Mouse (Mus musculus): ENCODE measurements at regions not wholly inside any gene's neighbourhood (a gene's known extent, or its start where the extent isn't known, plus 50 kb on each side); places are given as distances from the start of the nearest gene placed in this dataset.
"Not testable (repeated sequence)": the region's sequence is repeated elsewhere in the genome, so short reads cannot be mapped to it uniquely, and the experiment has no call there.

DNA sequence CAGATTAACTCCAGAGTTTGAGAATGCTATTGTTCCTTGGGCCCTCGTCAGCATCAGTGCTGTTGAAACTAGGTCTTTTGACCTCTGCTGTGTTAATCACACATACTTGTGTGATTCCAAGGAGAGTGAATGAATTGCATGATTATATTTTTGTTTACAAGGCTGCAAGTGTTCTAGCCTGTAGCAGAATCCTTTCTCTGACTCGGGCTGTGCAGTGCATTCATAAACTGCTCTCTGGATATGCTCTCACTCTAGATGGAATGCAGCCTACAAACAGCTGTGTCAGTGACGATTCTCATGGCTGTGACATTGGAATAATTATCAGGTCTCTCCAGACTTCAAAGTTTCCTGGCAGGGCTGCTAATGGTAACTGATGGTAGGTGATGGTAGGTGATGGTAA is 230.8 kb downstream of the Antxr2 start:
- H3K4me1 ChIP-seq (ENCODE audit: control insufficient read depth, insufficient read depth, low read length), result no peaks in the 10 kb centered on the region
- no peaks in the 10 kb centered on the region for H3K9me3 ChIP-seq (replicated peaks; ENCODE audit: control insufficient read depth, low read length)
- no peak overlapping the region for H3K9ac ChIP-seq (replicated peaks; ENCODE audit: low read length)
- H3K4me3 ChIP-seq (ENCODE audit: low read depth, low read length), result no peak overlapping the region
- H3K27ac ChIP-seq (replicated peaks; ENCODE audit: low read depth, low read length), result no peak overlapping the region
- no peak overlapping the region for H3K4me2 ChIP-seq (ENCODE audit: low read depth, low read length)
- 37% methylated on average over 3 of the region's 3 CpGs for WGBS
- DNase-seq (ENCODE audit: low spot score) (no peak), ATAC-seq (replicated peaks; ENCODE audit: insufficient number of reproducible peaks, low FRiP score, low TSS enrichment, low read depth) (no peak)
- no peaks in the 10 kb centered on the region for H3K27me3 ChIP-seq (ENCODE audit: control insufficient read depth, insufficient read depth, low read length)
- H3K36me3 ChIP-seq (replicated peaks; ENCODE audit: control insufficient read depth, insufficient read depth, low read depth, low read length), result no peaks in the 10 kb centered on the region

DNA sequence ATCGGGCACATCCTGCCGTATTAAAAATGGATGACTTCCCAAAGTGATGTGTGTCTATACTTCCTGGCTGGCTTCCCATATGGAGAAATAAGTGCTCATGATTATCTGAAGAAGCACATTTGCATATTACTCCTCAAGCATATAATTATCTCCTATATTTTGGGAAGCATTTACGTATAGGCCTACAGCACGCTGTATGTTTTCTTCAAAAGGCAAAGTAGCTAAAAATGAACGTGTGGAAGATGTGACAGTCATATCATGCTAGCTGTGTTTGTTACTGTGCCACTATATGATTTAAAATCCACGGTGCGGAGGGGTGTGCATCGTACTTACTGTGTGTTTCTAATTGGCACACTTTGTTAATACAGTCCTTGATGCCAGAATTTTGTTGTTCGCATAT is 242.7 kb downstream of the Antxr2 start:
- Histone ChIP-seq H3K9me3 (replicated peaks; ENCODE audit: control insufficient read depth, low read length) (no peaks in the 10 kb centered on the region), H3K4me1 (ENCODE audit: control insufficient read depth, insufficient read depth, low read length) (no peaks in the 10 kb centered on the region), H3K4me2 (ENCODE audit: low read depth, low read length) (no peak overlapping the region), H3K27ac (replicated peaks; ENCODE audit: low read depth, low read length) (no peak overlapping the region), H3K36me3 (replicated peaks; ENCODE audit: control insufficient read depth, insufficient read depth, low read depth, low read length) (no peaks in the 10 kb centered on the region), H3K4me3 (ENCODE audit: low read depth, low read length) (no peak overlapping the region), H3K9ac (replicated peaks; ENCODE audit: low read length) (no peak overlapping the region), H3K27me3 (ENCODE audit: control insufficient read depth, insufficient read depth, low read length) (no peaks in the 10 kb centered on the region)
- 91% methylated on average over 9 of the region's 9 CpGs for WGBS
- DNase-seq (ENCODE audit: low spot score) (no peak), ATAC-seq (replicated peaks; ENCODE audit: insufficient number of reproducible peaks, low FRiP score, low TSS enrichment, low read depth) (no peak)

DNA sequence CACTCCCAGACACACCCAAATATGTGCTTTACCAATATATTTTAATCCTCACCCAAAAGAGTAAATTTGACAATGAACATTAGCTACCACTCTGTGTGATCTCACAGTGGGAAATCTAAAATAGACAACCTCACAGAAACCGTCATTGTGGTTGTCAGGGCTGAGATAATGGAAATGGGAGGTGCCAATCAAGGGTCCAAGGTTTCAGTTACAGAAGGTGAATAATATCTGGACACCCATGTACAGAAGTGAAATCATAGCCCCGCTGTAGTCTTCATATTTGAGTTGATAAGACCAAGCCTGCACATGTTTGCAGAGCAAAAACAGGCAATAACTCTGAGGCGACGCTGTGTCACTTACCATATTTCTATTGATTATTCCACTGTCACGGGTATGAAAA is 243.8 kb downstream of the Antxr2 start:
- no peak overlapping the region for H3K27ac ChIP-seq (replicated peaks; ENCODE audit: low read depth, low read length)
- H3K36me3 ChIP-seq (replicated peaks; ENCODE audit: control insufficient read depth, insufficient read depth, low read depth, low read length), result no peaks in the 10 kb centered on the region
- WGBS, result 83% methylated on average over 5 of the region's 5 CpGs
- ATAC-seq (replicated peaks; ENCODE audit: insufficient number of reproducible peaks, low FRiP score, low TSS enrichment, low read depth) (no peak), DNase-seq (ENCODE audit: low spot score) (no peak)
- H3K9me3 ChIP-seq (replicated peaks; ENCODE audit: control insufficient read depth, low read length), result no peaks in the 10 kb centered on the region
- H3K27me3 ChIP-seq (ENCODE audit: control insufficient read depth, insufficient read depth, low read length), result no peaks in the 10 kb centered on the region
- no peaks in the 10 kb centered on the region for H3K4me1 ChIP-seq (ENCODE audit: control insufficient read depth, insufficient read depth, low read length)
- no peak overlapping the region for H3K4me2 ChIP-seq (ENCODE audit: low read depth, low read length)
- H3K4me3 ChIP-seq (ENCODE audit: low read depth, low read length), result no peak overlapping the region
- no peak overlapping the region for H3K9ac ChIP-seq (replicated peaks; ENCODE audit: low read length)

DNA sequence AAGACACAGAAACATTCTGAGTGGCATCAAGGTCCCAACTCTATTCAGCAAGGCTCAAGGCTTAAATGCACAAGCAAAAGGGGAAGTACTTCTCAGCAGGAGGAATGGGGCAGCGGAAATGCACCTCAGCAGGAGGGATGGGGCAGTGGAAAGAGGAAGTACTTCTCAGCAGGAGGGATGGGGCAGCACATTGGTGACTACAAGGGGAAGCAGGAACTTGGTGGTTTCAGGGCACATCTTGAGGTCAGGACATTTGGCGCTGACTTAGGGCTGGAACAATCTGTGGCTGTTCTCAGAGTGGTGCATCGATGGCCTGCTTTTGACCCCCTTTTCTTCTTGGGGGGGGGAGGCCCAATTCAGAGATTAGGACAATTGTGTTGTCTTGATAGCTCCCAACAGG is 255.7 kb downstream of the Antxr2 start:
- WGBS, result 87% methylated on average over 3 of the region's 3 CpGs
- not testable (repeated sequence) for H3K36me3 ChIP-seq (replicated peaks; ENCODE audit: control insufficient read depth, insufficient read depth, low read depth, low read length); ATAC-seq (replicated peaks; ENCODE audit: insufficient number of reproducible peaks, low FRiP score, low TSS enrichment, low read depth); H3K27me3 ChIP-seq (ENCODE audit: control insufficient read depth, insufficient read depth, low read length); H3K27ac ChIP-seq (replicated peaks; ENCODE audit: low read depth, low read length); H3K9ac ChIP-seq (replicated peaks; ENCODE audit: low read length); H3K4me1 ChIP-seq (ENCODE audit: control insufficient read depth, insufficient read depth, low read length); DNase-seq (ENCODE audit: low spot score); H3K4me3 ChIP-seq (ENCODE audit: low read depth, low read length); H3K4me2 ChIP-seq (ENCODE audit: low read depth, low read length); H3K9me3 ChIP-seq (replicated peaks; ENCODE audit: control insufficient read depth, low read length)

DNA sequence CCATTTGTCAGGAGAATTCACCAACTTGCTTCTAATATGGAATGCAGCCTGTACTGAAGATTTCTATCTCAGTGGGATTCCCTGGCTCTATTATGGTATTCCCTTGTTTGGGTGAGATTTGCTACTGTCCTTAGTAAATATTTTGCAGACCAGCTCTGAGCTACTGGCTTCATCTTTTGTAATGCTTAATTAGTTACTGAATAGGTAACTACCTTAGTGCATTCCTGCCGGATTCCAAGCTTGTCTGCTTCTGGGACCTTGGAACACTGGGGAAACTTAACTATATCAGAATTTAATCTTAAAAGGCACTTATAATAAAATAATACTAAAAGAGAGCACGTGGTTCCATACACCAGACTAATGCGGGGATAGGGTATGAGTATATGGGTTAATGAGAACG is 257.4 kb downstream of the Antxr2 start:
- not testable (repeated sequence) for H3K4me1 ChIP-seq (ENCODE audit: control insufficient read depth, insufficient read depth, low read length); DNase-seq (ENCODE audit: low spot score); H3K4me2 ChIP-seq (ENCODE audit: low read depth, low read length); H3K4me3 ChIP-seq (ENCODE audit: low read depth, low read length); H3K36me3 ChIP-seq (replicated peaks; ENCODE audit: control insufficient read depth, insufficient read depth, low read depth, low read length); ATAC-seq (replicated peaks; ENCODE audit: insufficient number of reproducible peaks, low FRiP score, low TSS enrichment, low read depth); H3K27ac ChIP-seq (replicated peaks; ENCODE audit: low read depth, low read length); H3K27me3 ChIP-seq (ENCODE audit: control insufficient read depth, insufficient read depth, low read length); H3K9ac ChIP-seq (replicated peaks; ENCODE audit: low read length); H3K9me3 ChIP-seq (replicated peaks; ENCODE audit: control insufficient read depth, low read length)
- WGBS, result 69% methylated on average over 4 of the region's 4 CpGs

DNA sequence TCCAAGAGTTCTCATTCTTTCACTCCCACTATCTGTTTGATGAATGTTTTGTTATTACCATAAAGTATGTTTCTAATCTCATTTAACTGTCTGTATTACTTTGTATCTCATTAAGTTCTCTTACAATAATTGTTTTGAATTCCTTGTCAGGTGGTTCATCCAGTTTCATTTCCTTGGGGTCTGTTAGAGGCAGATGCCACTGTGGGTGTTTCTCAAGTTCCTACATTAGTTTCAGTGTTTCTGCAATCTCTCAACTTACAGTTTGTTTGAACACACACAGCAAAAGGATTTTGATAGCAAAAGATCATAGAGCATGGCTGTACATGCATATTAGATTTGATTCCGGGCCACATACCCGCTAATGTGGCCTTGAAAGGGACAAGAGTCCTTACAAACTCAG is 280.5 kb upstream of the Gk2 start:
- Histone ChIP-seq H3K4me3 (ENCODE audit: low read depth, low read length) (no peak overlapping the region), H3K4me2 (ENCODE audit: low read depth, low read length) (no peak overlapping the region)
- WGBS, result 97% methylated on average over 2 of the region's 2 CpGs

DNA sequence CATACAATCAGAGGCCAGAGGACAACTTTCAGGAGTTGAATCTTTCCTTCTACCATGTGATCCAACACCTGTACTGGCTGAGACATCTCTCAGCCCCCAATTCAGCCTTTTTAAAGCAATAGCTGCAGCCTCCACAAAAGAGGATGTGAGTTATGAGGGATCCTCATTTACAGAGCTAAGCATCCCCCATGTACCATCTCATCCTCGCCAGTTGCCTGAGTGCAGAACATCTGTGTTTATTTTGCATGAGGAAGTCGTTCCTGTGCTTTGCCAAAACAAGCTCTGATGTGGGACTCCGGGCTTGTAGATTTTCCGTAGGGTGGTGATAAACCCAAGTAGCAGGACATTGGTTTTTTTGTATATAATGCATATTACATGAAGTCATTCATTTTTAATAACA is 274.1 kb upstream of the Gk2 start:
- Histone ChIP-seq H3K4me3 (ENCODE audit: low read depth, low read length) (no peak overlapping the region), H3K9ac (replicated peaks; ENCODE audit: low read length) (no peak overlapping the region), H3K4me2 (ENCODE audit: low read depth, low read length) (no peak overlapping the region), H3K4me1 (ENCODE audit: control insufficient read depth, insufficient read depth, low read length) (no peaks in the 10 kb centered on the region), H3K27ac (replicated peaks; ENCODE audit: low read depth, low read length) (no peak overlapping the region), H3K36me3 (replicated peaks; ENCODE audit: control insufficient read depth, insufficient read depth, low read depth, low read length) (no peaks in the 10 kb centered on the region), H3K27me3 (ENCODE audit: control insufficient read depth, insufficient read depth, low read length) (no peaks in the 10 kb centered on the region), H3K9me3 (replicated peaks; ENCODE audit: control insufficient read depth, low read length) (no peaks in the 10 kb centered on the region)
- DNase-seq (ENCODE audit: low spot score), result no peak
- WGBS, result 58% methylated on average over 4 of the region's 4 CpGs
- ATAC-seq (replicated peaks; ENCODE audit: insufficient number of reproducible peaks, low FRiP score, low TSS enrichment, low read depth), result no peak

More for the DNA sequence above, 280.5 kb upstream of the Gk2 start:
- H3K27me3 ChIP-seq (ENCODE audit: control insufficient read depth, insufficient read depth, low read length), result no peaks in the 10 kb centered on the region
- H3K4me1 ChIP-seq (ENCODE audit: control insufficient read depth, insufficient read depth, low read length), result no peaks in the 10 kb centered on the region
- H3K9ac ChIP-seq (replicated peaks; ENCODE audit: low read length), result no peak overlapping the region
- DNase-seq (ENCODE audit: low spot score), result no peak
- H3K27ac ChIP-seq (replicated peaks; ENCODE audit: low read depth, low read length), result no peak overlapping the region
- no peaks in the 10 kb centered on the region for H3K36me3 ChIP-seq (replicated peaks; ENCODE audit: control insufficient read depth, insufficient read depth, low read depth, low read length)
- H3K9me3 ChIP-seq (replicated peaks; ENCODE audit: control insufficient read depth, low read length), result no peaks in the 10 kb centered on the region
- ATAC-seq (replicated peaks; ENCODE audit: insufficient number of reproducible peaks, low FRiP score, low TSS enrichment, low read depth), result no peak

DNA sequence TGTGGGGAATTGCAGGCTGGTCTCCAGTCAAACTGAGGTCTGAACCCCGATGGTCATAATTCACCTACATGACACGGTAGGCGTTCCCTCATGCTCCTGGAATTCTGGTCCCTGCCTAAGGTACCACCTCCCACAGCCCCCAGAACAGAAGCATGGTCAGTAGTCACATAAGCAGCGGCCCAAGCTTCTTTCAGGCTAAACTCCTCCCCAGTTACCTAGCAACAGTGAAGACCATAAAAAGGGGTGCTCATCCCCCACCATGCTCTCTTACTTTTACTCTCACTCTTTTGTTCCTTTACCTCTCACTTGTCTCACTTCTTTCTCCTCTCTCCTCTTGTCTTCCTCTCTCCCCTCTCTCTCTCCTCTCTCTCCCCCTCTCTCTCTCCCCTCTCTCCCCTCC is 262.5 kb upstream of the Gk2 start:
- not testable (repeated sequence) for H3K9ac ChIP-seq (replicated peaks; ENCODE audit: low read length); ATAC-seq (replicated peaks; ENCODE audit: insufficient number of reproducible peaks, low FRiP score, low TSS enrichment, low read depth); H3K4me3 ChIP-seq (ENCODE audit: low read depth, low read length); H3K4me1 ChIP-seq (ENCODE audit: control insufficient read depth, insufficient read depth, low read length); H3K27ac ChIP-seq (replicated peaks; ENCODE audit: low read depth, low read length); H3K9me3 ChIP-seq (replicated peaks; ENCODE audit: control insufficient read depth, low read length); H3K36me3 ChIP-seq (replicated peaks; ENCODE audit: control insufficient read depth, insufficient read depth, low read depth, low read length); H3K4me2 ChIP-seq (ENCODE audit: low read depth, low read length); H3K27me3 ChIP-seq (ENCODE audit: control insufficient read depth, insufficient read depth, low read length); DNase-seq (ENCODE audit: low spot score)
- WGBS, result 58% methylated on average over 4 of the region's 4 CpGs

DNA sequence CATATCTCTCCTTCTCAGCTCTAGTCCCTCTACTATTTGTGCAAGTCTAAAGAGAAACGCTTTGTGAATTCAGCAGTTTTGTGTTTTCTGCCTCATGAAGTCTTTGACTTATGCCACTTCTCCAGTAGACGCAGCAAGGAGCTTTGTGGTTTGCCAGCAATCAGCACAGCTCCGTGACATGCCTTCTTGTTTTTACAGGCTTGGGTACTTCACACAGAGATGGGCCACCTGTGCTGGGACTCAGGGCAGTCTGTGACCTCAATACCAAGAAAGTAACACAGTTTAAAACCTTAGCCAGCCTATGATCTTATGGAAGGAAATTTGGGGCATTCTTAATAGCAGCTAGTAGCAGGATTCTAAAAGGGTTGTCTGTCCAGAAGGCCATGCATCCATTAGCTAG is 248.4 kb upstream of the Gk2 start:
- no peak for ATAC-seq (replicated peaks; ENCODE audit: insufficient number of reproducible peaks, low FRiP score, low TSS enrichment, low read depth)
- no peaks in the 10 kb centered on the region for H3K27me3 ChIP-seq (ENCODE audit: control insufficient read depth, insufficient read depth, low read length)
- no peaks in the 10 kb centered on the region for H3K9me3 ChIP-seq (replicated peaks; ENCODE audit: control insufficient read depth, low read length)
- 79% methylated on average over 3 of the region's 3 CpGs for WGBS
- DNase-seq (ENCODE audit: low spot score), result no peak
- no peak overlapping the region for H3K4me2 ChIP-seq (ENCODE audit: low read depth, low read length)
- no peaks in the 10 kb centered on the region for H3K36me3 ChIP-seq (replicated peaks; ENCODE audit: control insufficient read depth, insufficient read depth, low read depth, low read length)
- H3K4me1 ChIP-seq (ENCODE audit: control insufficient read depth, insufficient read depth, low read length), result no peaks in the 10 kb centered on the region
- no peak overlapping the region for H3K9ac ChIP-seq (replicated peaks; ENCODE audit: low read length)
- no peak overlapping the region for H3K27ac ChIP-seq (replicated peaks; ENCODE audit: low read depth, low read length)
- H3K4me3 ChIP-seq (ENCODE audit: low read depth, low read length), result no peak overlapping the region
